Mouse (Mus musculus) limb, embryonic 14.5 days (tissue): ENCODE measurements around the gene Fbp1. TPM values are rescaled to one million over a fixed set of nuclear protein-coding genes. Genes with fewer than 3 reads are reported as not detected.
"Not testable (repeated sequence)": the region's sequence is repeated elsewhere in the genome, so short reads cannot be mapped to it uniquely, and the experiment has no call there.

Experiments
- ATAC-seq: fragments of 200-750 bp; cut with Nextera tagmentation; 2 replicates; pipeline ENCODE4 v1.8.0; 2017; ENCODE audit warnings: low read depth, moderate number of reproducible peaks, moderate TSS enrichment; ENCODE audit not compliant: low FRiP score
- DNase-seq: peaks from one replicate; pipeline ENCODE4 v3.0.0-alpha.2; 2015; ENCODE audit warnings: low spot score
- H3K27ac ChIP-seq: fragments of 300-500 bp; sonication (generic); replicated peaks from 2 replicates; pipeline ENCODE4 v1.5.1; 2014; ENCODE audit warnings: low read depth, mild to moderate bottlenecking, low read length, moderate library complexity, mixed read lengths
- H3K27me3 ChIP-seq: fragments of 300-500 bp; sonication (generic); 2 replicates; pipeline ENCODE4 v1.6.1; 2014; ENCODE audit warnings: low read length, mixed read lengths; ENCODE audit not compliant: control insufficient read depth, insufficient read depth
- H3K36me3 ChIP-seq: fragments of 300-500 bp; sonication (generic); 2 replicates; pipeline ENCODE4 v1.6.1; 2014; ENCODE audit warnings: mild to moderate bottlenecking, low read length, moderate library complexity, mixed read lengths; ENCODE audit not compliant: control insufficient read depth, insufficient read depth
- H3K4me1 ChIP-seq: fragments of 300-500 bp; sonication (generic); 2 replicates; pipeline ENCODE4 v1.6.1; 2014; ENCODE audit warnings: antibody characterized with exemption, low read length, mixed read lengths; ENCODE audit not compliant: control insufficient read depth, insufficient read depth
- H3K4me2 ChIP-seq: fragments of 300-500 bp; sonication (generic); replicated peaks from 2 replicates; pipeline ENCODE4 v1.6.1; 2014; ENCODE audit warnings: low read depth, mild to moderate bottlenecking, low read length, moderate library complexity; ENCODE audit not compliant: severe bottlenecking
- H3K4me3 ChIP-seq: fragments of 300-500 bp; sonication (generic); replicated peaks from 2 replicates; pipeline ENCODE4 v1.5.1; 2014; ENCODE audit warnings: low read length
- H3K9ac ChIP-seq: fragments of 300-500 bp; sonication (generic); 2 replicates; pipeline ENCODE4 v1.6.1; 2014; ENCODE audit warnings: mild to moderate bottlenecking, low read depth, low read length, moderate library complexity; ENCODE audit not compliant: severe bottlenecking
- H3K9me3 ChIP-seq: fragments of 300-500 bp; sonication (generic); 2 replicates; pipeline ENCODE4 v1.6.1; 2016; ENCODE audit warnings: low read length; ENCODE audit not compliant: control insufficient read depth
- POLR2A ChIP-seq: fragments of 200-500 bp; IDR thresholded peaks from 2 replicates; pipeline ENCODE4 v1.8.0; 2012; ENCODE audit warnings: inconsistent platforms, mild to moderate bottlenecking, moderate library complexity, borderline replicate concordance; ENCODE audit not compliant: insufficient read depth, insufficient read length; ENCODE audit errors: extremely low read depth
- WGBS: fragments of 180-500 bp; shearing (Covaris S2); extraction: QIAGEN DNeasy Blood & Tissue Kit; methylation state at CpG from one replicate; pipeline ENCODE4 v1.1.7; 2014; 5-methylcytosine and 5-hydroxymethylcytosine counted together
- polyA plus RNA-seq, 2 experiments: library from polyadenylated mRNA; depleted of rRNA in 1 of 2; stranded (reverse) in 1 of 2; unstranded in 1 of 2; fragments of >200 nt; fragmentation: Nextera tagmentation in 1 of 2; extraction: Ambion mirVana in 1 of 2; gene quantifications; 2 replicates each; pipeline versions ENCODE4 v1.2.1 to v1.2.3; 2012 to 2014

Gene Fbp1
- polyA plus RNA-seq, 2 experiments = 0.89 to 2.2 TPM

DNA sequence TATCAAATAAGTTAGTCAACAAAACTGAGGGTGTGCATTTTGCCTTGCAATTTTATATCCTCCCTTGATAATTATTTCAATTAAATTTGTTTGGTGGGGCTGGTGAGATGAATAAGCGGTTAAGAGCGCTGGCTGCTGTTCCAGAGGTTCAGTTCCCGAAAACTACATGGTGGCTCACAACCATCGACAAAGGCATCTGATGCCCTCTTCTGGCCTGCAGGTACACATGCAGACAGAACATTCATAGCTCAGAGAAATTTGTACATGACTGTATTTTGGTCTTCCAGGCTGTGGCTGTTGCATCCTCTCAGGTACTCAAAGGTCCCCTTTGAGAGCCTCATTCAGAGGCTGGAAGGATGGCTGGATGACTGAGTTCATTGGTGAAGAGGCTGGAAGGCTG, 28.0 kb downstream of the Fbp1 start:
- DNase-seq = no peak
- 90% methylated on average over 4 of the region's 4 CpGs for WGBS
- no peak for ATAC-seq

DNA sequence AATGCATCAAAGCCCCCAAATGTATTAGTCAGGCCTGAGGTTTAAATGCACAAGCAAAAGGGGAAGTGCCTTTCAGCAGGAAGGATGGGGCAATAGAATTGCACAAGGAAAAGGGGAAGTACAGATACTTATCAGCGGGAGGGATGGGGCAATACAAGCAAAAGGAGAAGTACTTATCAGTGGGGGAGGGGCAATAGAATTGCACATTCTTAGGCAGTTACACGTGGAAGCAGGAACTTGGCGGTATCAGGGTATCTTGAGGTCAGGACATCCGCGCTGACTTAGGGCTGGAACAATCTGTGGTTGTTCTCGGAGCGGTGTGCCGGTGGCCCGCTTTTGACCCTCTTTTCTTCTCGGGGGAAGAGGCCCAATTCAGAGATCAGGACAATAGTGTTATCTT, 28.8 kb downstream of the Fbp1 start:
- not testable (repeated sequence) for H3K9ac ChIP-seq, H3K36me3 ChIP-seq, DNase-seq, H3K4me2 ChIP-seq, H3K27ac ChIP-seq, ATAC-seq, H3K9me3 ChIP-seq, H3K27me3 ChIP-seq, H3K4me3 ChIP-seq
- H3K4me1 ChIP-seq = peaks cover 13% of the 10 kb centered on the region; the same call in 1 of the 2 replicates
- WGBS = 82% methylated on average over 10 of the region's 10 CpGs

More for the DNA sequence above, 28.0 kb downstream of the Fbp1 start:
- H3K27me3 ChIP-seq = no peaks in the 10 kb centered on the region
- H3K27ac ChIP-seq = no peak overlapping the region
- no peak overlapping the region for H3K9ac ChIP-seq
- no peak for TF ChIP-seq POLR2A
- no peaks in the 10 kb centered on the region for H3K36me3 ChIP-seq
- H3K4me3 ChIP-seq = no peak overlapping the region
- peaks cover 21% of the 10 kb centered on the region; the same call in 1 of the 2 replicates for H3K4me1 ChIP-seq
- H3K9me3 ChIP-seq = no peaks in the 10 kb centered on the region
- H3K4me2 ChIP-seq = no peak overlapping the region

DNA sequence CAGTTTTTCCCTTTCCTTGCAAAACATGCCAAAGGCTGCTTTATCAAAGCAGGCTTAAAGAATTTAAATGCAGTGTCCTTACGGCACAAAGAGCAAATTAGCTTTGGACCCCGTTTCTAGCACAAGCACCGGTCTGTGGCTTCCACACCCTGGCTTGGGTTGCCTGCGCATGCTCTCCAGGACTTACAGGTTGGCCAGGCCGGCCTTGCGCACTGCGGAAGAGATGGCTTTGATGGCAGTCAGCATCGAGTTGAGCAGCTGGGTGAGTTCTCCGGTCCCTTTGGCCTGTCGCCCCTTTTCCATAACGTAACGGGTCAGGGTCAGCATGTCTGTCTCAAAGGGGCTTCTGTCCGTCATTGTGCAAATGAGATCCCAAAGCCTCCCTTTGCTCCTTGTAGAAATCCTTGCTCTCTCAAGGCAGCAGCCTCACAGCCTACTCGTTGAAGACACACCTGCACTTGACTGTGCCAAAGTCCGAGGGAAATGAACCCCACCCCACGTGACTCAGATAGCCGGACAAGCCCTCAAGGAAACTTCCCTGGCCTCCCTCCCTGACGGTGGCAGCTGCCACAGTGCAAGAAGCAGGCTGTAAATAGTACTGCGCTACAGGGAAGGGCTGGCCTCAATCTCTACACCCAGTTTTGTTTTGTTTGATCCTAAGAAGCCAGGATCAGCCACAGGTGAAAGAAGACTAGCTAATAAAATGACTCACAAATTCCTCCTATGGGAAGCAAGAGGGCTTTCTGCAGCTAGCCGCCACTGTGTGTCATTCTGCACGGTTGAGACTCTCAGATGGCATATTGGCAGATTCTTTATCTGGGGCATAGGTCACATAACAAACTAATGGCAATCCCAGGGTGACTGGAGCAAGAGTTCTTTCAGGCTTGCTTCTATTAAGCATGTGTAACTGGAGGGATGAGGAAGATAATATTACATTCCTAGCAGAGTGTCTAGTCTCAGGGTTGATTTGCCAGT, 29.9 kb downstream of the Fbp1 start, which contains the start of gene Fbp2:
Gene Fbp2 (minus strand): TSS at position 482 of the 975 bp plus-strand sequence.
- no peak for TF ChIP-seq POLR2A
- peaks cover 8% of the 10 kb centered on the region; the same call in 1 of the 2 replicates for H3K4me1 ChIP-seq
- no peaks in the 10 kb centered on the region for H3K9me3 ChIP-seq
- no peak within 1 kb of the TSS for H3K27ac ChIP-seq
- H3K9ac ChIP-seq = no peak within 1 kb of the TSS
- H3K4me2 ChIP-seq = no peak within 1 kb of the TSS
- DNase-seq (no peak), ATAC-seq (no peak)
- no peak within 1 kb of the TSS for H3K4me3 ChIP-seq
- WGBS = 55% methylated on average over 21 of the region's 21 CpGs
- H3K27me3 ChIP-seq = no peaks in the 10 kb centered on the region
- H3K36me3 ChIP-seq = no peaks in the 10 kb centered on the region

DNA sequence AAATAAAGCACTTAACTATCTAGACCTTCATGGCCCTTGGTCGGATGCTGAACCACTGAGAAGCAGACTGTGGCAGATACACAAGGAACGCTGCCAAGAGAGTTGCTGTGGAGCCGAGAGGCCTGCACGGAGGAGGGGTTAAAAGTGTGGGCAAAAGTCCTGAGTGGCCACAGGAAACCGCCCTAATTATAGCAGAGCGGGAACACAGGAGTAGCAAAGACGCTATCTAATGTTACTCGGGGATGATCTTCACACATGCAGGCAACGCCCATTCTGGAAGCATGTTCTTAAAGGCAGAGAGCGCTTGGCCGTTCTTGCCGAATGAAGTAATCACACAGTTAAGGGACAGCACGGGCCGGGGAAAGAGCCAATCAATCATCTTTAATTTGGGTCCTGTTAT, 31.2 kb downstream of the Fbp1 start:
- Histone ChIP-seq H3K4me1 (peaks cover 6% of the 10 kb centered on the region; the same call in 1 of the 2 replicates), H3K27ac (no peak overlapping the region), H3K4me3 (no peak overlapping the region), H3K36me3 (no peaks in the 10 kb centered on the region), H3K9ac (no peak overlapping the region), H3K4me2 (no peak overlapping the region), H3K9me3 (no peaks in the 10 kb centered on the region), H3K27me3 (no peaks in the 10 kb centered on the region)
- no peak for DNase-seq
- WGBS = 81% methylated on average over 14 of the region's 14 CpGs
- TF ChIP-seq POLR2A = no peak
- ATAC-seq = no peak

DNA sequence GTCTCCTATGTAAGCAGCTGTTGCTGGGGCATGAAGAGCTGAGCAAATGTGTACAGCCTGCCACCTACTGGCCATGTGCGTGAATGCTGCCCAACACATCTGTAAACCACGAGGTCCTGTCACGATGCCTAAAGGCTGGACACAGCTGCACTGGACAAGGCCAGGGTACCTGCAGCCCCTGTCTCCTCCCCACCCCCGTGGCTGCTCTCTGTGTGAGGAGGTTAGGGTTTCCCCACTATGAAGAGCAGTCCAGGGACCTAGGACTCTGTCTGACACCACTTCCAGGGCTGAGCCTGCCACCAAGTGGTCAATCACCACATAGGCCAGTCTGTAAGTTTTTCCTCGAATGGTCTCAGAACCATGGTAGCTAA, 31.8 kb downstream of the Fbp1 start:
- DNase-seq (peak; percentile 86), ATAC-seq (peak; percentile 89)
- peak overlapping the region; percentile 55 for H3K4me2 ChIP-seq
- H3K36me3 ChIP-seq = no peaks in the 10 kb centered on the region
- TF ChIP-seq POLR2A = no peak
- H3K27me3 ChIP-seq = no peaks in the 10 kb centered on the region
- peaks cover 6% of the 10 kb centered on the region; the same call in 1 of the 2 replicates for H3K4me1 ChIP-seq
- H3K9ac ChIP-seq = no peak overlapping the region
- peak overlapping the region; percentile 28 for H3K4me3 ChIP-seq
- 7% methylated on average over 5 of the region's 5 CpGs for WGBS
- H3K9me3 ChIP-seq = no peaks in the 10 kb centered on the region
- no peak overlapping the region for H3K27ac ChIP-seq
